Mouse (Mus musculus) liver, embryonic 14.5 days (tissue): ENCODE data around the gene Kcnc3.

Source experiments
- CTCF ChIP-seq: IDR thresholded peaks from 2 replicates; pipeline ENCODE4 v1.5.1; 2016; ENCODE audit warnings: antibody characterized with exemption, low read depth, control low read depth
- EP300 ChIP-seq: IDR thresholded peaks from 2 replicates; pipeline ENCODE4 v1.6.1; 2016; ENCODE audit warnings: antibody characterized with exemption, low read depth

- no peak for TF ChIP-seq CTCF
- no peak for TF ChIP-seq EP300
Measured at GRCm38 (mm10) chr7:44549621-44550408, 40.6 kb upstream of the Kcnc3 start.
